Mouse (Mus musculus) urinary bladder, postnatal 14 days (tissue): ENCODE measurements around the gene Pds5a.

Experiments used
- DNase-seq: peaks from one replicate; pipeline ENCODE4 v3.0.0; 2021; ENCODE audit warnings: low spot score

The Pds5a gene

DNA sequence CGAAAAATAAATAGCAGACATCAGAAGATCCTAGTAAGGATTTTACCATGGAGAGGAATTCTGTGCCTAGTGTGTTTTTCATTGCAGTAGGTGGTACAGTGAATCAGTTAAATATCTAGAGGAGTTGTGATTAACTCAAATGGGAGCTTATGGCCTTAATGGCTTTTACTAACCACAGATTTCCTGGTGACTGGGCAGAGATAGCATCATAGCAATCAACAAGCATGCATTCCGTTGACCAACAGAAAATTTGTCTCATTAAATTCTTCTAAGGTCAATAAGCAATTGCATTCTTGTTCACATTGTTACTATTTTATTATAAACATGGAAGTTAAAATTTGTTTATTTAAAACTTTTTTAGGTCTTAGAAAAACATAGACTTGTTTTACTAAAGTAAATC, 132.6 kb downstream of the Pds5a start:
- no peak for DNase-seq

DNA sequence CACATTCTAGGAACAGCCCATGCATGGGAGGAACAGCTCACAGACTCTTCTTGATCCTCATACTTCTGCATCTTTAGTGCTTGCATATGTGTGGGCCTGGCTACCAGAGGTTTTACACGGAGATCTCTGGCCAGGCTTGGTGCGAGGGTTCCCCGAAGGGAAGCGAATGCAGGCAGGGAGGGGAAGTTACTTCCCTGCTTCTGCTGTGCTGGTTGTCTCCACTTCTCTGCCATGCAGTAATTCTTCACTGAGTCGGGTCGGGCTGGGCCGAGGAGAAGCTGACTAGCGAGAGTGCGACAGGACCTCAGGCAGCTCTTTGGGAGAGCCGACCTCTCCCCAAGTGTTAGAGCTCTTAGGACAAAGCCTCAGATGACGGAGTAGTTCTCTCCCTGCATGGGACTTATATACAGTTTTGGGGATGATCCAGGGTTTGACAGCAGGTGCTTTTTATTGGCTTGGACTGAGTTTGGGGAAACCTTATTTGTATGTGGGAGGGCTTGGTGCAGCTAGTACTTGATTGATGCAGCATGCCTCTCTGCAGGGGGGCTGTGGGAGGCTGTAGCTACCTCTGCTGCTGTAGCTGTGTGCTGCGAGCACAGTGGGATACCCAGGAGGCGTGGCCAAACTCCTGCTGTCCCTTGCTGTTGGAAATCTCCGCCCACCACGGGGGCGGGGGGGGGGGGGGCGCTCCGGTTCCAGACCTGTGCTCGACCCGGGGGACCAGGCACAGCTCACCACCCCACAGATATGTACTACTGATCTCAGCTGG, 136.8 kb downstream of the Pds5a start:
- no peak for DNase-seq

GRCm38 (mm10) chr5:65557109-65557508, 141.0 kb downstream of the Pds5a start:
- no peak for DNase-seq
